Mouse (Mus musculus) ovary, adult 18-20 months (tissue): ENCODE measurements around the gene Apoe.
A peak's percentile ranks its signal among the peaks of the same experiment; 100 is the strongest.

Experiments used
- DNase-seq: peaks from one replicate; pipeline ENCODE4 v3.0.0; 2022; ENCODE audit warnings: low spot score, mixed read lengths

Apoe gene

DNA sequence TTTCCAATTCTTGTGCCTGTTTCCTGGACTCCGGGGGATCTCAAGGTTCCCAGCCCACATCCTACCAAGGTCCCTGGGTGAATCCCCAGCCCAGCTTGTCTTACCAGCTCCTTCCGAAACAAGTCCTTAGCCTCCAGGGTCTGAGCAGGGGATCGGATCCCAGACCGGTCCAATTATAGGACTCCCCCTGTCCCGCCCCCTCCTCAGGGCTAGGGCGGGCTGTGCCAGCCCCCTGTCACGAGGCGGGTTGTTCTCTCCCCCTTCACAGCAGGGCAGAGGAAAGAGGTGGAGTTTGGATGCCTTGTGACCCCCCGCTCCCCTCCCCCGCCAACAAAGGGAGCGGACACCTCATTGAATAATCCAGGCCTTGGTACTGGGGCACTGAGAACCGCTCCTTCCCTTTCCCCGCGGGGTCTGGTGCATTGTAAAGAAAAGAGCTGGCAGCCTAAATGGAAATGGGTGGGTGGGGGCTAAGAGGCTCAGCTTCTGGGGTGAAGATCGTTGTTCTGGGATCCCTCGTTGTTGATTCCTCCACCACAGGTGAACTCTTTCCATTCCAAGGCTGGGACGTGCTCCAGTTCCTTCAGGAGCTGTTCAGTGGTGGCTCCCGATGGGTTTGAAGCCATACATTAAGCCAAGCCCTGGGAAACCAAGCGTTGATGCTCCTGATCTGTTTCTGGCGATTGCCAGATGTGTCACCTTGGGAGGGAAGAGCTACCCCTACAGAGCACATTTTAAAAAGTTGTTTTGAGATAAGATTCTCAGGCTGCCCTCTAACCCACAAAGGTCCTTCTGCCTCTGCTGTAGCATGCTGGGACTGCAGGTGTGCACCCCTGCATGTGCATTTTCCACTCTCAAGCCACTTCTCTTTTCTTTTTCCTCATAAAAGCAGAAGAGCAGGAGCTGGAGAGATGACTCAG, at the start of gene Apoe:
Gene Apoe, minus strand, starts transcription at position 282 of the 920 bp plus-strand sequence.
- peak; percentile 58 for DNase-seq

DNA sequence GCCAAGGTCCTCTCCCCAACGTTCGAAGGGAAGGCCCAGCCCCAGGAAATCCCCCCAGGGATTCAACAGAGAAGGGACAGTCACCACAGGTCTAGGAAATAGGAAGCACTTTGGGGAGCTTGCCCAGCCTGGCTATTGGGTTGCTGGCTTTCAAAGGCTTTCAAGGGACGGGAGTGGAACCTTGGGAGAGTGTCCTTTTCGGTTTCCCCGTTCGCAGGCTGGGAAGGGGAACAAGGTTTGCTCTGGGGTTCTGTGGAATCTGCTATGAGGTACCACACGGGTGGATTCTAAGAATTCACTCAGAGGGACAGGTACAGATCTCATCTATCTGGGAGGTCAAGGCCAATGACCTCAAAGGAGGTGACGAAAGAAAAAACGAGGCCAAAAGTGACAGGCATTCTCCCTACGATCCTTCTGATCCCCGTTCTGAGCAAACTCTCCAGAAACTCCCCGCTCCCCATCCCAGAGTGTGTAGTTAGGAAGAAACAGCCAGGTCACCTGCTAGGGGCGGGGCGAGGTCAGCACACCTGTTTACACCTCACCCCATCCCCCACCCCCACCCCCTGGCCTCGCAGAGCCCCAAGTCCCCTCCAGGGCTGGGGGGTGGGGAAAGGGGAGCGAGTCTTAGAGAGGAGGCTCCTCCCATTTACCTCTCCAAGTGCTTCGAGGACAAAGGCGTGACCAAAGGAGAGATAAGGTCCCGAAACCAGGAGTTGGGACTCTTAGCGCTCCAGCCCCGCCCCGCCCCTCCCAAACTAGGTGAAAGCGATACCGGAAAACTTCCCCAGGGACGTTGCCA, 48.6 kb upstream of the Apoe start:
- no peak for DNase-seq

DNA sequence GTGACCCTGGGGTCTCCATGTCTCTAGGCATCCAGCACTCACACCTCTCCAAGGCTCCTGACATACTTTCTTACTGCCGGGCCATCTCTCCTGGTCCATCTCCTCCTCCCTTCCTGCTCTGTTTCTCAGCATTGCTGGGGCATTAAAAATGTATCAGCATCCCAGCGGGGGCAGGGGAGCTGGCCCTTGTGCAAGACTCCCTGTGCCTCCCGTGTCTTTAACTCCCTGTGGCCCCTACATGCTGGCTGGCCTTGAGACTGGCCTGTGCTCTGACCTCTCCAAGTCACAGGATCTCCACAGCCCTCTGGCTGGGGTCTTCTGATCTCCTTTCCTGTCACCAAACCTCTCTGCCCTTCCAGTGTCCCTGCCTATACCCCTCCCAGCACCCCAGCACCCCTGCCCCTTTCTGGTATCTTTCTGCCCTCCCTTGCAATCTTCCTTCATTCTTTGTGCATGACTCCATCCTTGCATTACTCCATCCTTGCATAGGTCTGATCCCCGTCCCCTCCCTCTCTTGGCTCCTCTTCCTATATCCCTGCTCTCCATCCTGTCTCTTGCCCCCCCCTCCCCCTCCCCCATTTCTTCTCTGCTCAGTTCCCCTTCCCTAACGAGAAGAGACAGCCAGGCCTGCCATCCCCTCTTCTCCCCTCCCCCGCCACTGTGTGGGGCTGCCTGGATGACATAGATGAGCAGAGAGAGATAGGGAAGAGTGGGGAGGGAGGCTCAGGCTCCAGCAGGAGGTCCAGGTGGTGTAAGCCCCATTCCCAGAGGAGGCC, 47.6 kb upstream of the Apoe start:
- DNase-seq = no peak

DNA sequence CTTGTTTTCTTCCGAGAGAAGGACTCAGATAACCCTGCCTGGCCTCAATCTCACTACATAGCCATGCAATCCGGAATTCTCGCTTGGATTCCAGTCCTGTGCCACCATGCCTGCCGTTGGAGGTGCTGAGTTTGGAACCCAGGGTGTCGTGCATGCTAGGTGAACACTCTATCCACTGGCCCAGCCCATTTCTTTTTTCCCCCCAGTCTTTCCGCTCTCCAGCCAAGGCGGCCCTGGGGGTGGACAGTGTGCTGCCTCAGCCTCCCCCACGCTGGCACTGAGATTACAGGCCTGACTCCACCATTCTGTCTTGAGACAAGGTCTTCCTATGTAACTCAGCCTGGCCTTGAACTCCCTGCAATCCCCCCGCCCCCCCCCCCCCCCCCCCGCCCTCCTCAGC, 47.0 kb upstream of the Apoe start:
- no peak for DNase-seq

DNA sequence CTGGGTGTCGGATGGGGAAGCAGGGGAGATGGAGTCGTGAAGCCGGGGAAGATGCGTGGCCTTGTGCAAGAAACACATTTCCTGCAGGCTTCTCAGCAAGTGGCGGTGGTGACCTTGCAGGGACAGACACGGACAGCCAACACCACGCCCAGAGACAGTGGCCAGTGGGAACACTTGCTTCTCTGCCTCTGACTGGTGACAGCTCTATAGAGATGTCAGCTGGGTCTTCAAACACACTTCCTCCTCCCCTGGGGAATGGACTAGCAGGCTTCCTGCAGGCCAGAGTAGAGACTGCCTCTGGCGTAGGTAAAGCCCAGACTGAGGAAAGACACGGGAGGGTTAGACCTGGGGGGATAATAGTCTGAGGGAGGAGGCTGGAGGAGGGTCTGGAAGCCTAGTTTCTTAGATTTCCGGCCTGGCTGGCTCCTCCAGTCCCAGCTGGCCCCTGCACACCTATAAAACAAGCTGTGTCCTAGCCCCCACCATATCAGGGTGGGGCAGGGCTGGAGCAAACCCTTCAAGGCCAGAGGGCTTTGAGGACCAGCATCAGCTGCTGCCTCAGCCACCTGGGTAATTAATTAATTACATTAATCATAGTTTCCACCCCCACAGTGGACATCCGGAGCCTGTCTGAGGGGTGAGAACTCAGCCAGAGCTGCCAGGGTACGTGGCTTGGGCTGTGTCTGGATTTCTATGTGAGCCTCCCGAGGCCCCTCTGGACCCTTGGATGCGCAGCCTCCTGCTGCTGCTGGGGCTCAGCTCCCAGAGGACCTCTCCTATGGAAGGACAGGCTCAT, 45.8 kb upstream of the Apoe start:
- DNase-seq = no peak

DNA sequence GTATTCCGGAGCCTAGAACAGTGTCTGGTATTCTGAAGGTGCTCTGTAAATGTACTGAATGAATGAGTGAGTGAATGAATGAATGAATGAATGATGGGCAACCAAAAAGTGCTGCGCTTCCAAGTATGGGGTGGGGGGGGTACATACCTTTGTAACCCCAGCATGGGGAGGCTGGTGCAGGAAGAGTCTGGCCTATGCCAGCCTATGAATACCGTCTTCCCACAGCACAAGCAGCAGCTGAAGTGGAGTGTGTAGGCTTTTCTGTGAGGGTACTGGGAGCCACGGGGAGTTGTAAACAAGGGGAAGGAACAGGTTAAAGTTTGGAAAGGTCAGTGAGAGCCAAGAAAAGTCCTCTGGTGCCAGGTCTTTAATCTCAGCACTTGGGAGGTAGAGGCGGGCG, 44.8 kb upstream of the Apoe start:
- DNase-seq = no peak

DNA sequence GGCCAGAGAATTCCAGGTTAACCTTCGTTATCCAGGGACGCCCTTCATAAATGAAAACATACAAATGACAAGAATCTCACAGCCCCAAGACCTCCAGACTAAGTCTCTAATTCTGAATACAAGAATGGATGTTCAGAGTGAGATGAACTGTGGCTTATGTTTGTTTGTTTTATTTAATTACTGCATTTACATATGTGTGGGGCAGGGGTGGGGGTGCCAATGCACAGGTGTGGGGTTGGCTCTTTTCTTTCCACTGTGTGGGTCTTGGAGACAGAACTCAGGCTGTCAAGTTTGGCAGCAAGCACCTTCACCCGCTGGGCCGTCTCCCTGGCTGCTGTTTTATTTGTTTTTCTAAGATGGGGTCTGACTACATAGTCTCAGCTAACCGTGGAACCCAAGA, 43.5 kb upstream of the Apoe start:
- no peak for DNase-seq

DNA sequence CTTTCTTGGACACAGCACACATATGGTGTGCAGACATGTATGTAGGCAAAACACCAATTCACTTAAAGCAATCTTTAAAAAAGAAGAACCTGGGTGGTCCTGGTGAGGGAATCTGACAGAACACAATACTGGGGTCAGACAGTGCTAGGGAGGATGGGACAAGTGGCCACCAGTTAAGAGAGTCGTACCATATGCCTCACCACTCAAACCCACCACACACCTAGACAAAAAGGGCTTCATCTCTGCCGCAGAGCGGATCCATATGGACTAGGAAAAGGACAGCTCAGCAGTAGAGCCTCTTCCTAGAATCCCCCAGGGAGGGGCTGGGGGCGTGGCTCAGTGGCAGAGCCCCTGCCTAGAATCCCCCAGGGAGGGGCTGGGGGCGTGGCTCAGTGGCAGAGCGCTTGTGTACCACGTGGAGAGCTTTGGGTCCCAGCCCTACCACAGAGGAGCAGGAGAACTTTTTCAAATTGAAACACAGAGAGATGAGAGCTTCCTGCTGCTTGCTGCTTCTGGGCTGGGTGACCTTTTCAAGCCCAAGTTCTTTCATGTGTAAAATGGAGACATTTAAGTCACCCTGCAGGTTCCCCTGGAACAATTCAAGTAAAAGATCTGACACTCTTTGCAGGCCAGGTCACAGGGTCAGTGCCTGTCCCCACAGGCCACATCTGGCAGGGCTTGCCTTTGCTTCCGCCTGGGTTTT, 42.5 kb upstream of the Apoe start:
- no peak for DNase-seq

DNA sequence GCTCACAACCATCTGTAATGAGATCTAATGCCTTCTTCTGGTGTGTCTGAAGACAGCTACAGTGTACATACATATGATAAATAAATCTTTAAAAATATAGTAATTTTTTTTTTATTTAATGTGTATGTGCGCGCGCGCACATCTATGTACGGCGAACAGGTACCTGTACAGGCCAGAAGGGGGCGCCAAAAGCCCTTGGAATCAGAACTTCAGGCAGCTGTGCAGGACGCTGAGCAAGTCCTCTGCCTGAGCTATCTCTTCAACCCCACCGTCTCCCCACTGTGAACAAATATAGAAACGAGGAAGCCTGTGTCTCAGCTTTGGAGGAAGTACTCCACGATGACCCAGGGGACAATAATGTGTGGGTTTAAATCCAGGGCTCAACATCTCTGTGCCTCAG, 41.3 kb upstream of the Apoe start:
- DNase-seq = no peak

DNA sequence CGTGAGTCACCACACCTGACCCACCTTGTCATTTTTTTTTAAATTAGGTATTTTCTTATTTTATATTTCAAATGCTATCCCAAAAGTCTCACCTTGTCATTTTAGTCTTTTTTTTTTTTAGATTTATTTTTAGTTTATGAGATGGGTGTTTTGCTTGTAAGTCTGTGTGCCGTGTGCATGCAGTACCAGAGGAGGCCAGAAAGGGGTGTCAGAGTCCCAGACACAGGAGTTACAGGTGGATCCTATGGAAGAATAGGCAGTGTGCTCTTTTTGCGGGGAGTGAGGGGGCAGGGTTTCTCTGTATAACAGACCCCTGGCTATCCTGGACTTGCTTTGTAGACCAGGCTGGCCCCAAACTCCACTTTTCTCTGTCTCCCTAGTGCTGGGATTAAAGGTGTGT, 39.8 kb upstream of the Apoe start:
- no peak for DNase-seq

DNA sequence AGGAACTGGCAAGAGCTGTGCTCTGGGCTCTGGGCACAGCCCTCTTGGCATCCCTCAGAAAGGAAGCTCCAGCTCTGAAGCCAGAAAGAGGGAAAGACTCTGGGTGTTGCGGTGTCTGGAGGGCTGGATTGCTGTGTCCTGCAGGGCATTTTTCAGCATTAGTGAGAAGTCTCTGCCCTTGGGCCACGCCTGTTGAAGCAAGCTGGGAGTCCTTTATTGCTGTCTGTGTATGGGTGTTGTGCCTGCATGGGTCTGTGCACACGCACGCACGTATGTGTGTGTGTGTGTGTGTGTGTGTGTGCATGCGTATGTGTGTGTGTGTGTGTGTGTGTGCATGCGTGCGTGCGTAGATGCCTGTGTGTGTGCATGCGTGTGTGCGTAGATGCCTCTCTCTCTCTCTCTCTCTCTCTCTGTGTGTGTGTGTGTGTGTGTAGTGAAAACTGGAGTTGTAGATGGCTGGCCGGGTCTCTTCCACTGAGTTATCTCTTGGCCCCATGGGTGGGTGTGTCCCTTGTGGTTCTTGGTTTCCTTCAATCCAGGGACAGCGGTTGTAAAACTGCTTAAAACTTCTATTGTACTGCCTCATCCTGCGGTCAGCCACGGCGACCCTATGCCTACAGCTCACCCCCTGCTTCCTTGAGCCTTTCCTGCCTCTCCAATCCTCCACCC, 37.5 kb upstream of the Apoe start:
- no peak for DNase-seq

DNA sequence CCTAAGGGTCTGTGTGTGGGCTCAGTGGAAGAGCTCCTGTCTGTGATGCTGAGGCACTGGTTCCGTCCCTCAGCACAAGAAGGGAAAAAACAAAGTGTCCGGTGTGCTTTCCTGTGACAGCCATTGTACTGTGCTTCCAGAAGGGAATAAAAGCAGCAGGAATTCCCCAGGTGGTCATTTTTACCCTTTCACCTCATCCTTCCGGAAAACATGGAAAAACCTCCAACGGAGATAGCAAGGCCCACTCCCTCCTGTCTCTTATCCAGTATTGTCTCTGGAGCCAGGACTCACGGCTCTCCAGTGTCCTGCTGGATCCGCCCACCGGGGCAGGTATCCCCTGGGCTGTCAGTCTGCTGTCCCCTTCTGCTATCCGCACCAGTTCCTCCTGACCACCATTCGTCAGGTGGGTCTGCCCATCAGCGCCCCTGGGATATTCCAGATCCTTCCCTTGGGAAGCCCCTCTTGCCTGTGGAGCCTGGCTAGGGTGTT, 35.2 kb upstream of the Apoe start:
- DNase-seq = no peak

DNA sequence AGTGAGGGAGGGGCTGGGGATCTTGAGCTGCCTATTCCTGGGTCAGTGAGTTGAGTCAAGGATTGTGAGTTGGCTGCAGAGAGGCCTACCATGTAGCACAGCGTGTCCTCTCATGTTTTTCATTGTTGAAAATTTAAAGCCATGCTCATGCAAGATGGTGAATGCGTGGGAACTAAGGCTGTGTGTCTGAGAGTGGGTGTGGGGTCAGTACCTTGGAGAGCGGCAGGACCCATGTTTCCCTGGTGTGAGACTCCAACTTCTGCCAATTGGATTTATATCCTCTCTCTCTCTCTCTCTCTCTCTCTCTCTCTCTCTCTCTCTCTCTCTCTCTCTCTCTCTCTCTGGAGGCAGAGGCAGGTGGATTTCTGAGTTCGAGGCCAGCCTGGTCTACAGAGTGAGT, 27.6 kb upstream of the Apoe start:
- DNase-seq = no peak

DNA sequence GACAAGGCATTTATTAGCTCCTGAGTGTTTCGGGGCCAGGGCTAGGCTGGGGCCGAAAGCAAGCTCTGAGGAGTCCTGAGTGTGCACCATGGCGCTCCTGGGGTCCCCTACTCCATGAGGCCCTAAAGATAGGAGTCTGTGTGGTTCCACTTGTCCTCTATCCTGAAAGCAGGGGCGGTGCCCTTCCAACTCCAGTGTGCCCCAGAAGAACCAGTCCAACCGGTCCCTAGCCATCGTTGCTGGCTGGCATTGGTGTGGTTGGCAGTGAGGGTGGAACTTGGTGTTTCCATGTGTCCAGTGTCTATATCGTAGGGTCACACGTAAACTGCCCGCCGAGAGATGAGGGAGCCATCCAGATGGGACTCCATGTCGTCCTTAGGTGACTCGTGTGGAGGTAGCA, 25.2 kb upstream of the Apoe start:
- no peak for DNase-seq

DNA sequence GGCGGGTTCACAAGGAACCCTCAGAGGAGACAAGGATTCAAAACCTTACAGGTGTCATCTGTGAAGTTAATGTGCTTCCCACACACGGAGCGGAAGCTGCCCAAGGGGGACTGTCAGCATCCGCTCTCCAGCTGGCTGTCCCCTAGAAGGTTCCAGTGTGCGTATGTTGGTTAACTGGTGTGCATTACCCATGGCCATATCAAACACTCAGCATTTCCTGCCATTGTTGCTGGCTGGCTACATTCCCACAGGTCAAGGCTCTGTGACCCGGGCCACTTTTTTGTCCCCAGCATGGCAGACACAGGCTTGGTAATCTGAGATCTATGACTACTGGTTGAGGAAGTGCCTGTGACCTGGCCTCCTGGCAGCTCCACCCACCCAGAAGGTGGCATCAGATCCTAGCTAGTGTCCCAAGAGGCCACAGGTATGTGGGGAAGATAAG, 23.8 kb upstream of the Apoe start:
- no peak for DNase-seq

DNA sequence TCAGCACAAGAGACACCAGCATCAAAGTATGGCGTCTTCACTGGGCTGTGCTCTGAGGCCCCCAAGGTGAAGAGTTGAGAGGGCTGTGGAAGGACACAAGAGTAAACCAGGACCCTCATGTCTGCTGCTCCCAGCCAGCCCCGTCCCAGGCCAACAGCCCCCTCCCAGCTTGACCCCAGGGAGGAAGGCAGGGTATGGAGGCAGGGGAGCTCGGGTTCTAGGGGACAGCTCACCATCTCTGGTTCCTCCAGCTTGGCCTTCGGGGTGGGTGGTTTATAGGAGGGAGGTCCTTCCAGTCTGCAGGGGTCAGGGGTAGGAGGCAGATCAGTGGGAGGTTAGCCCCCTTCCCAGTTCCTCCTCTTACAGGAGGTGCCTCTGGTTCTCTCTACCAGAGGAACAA, 20.2 kb upstream of the Apoe start:
- DNase-seq = no peak

DNA sequence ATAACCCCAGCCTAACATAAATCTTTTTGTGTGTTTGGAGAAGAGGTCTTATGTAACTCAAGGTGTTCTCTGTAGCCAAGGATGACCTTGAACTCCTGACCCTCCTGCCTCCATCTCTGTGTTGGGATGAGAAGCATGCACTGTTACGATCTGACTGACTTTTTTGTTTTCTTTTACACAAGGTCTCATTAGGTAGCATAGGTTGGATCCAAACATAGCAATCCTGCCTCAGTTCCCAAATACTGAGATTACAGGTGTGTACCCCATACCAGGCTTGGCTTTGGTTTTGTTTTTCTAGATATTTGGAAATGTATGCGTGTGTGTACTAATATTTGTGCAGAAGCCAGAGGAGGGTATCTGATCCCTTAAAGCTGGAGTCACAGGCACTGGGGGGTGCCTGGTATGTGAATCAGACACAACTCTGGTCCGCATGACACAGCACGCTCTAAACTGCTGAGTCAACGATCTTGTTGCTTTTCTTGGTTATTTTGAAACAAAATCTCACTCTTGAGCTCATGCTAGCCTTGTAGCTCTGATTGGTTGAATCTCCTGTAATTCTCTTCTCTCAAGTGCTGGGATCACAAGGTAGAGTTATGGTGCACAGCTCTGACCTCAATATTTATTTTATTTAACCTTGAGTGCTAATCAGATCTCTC, 19.4 kb upstream of the Apoe start:
- no peak for DNase-seq

DNA sequence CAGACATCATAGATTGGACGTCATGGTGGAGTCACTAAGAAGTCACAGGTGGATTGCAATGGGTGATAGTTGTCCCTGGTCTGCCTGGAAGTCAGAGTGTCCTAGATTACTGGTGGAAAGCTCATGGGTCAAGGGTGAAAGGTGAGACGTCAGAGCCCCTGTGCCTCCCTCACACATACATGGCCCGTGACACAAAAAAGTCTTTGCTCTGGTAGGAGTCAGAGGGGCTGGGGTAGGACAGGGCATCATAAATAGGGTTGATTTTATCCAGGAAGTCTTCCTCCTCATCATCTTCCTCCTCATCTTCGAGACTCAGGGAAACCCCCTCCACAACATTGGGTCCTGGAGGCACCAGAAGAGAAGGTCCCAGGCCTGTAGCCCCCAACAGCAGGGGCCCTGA, 18.4 kb upstream of the Apoe start:
- no peak for DNase-seq

DNA sequence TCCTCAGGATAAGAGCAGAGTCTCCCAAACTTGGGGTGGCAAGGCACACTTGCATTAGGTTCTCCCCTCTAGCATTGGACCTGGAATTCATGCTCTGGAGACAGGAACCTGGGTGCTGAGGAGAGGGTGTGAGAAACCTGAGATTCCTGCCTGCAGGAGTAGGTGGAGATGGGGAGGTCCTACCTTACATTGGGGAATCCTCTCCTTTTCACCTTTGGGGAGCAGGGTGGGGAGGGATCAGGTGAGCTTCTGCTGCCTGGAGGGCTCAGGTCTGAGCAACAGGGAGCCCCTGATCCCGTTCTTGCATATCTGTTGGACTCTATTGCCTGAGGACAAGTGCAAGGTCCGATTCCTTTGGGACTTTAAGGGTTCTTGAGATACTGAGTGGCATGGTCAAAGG, 17.8 kb upstream of the Apoe start:
- no peak for DNase-seq
